Mouse (Mus musculus): Measurements from ENCODE around the gene Adal. TPM values are rescaled to one million over a fixed set of nuclear protein-coding genes. Genes with fewer than 3 reads are reported as not detected.

Gene Adal
- polyA plus RNA-seq, 1 experiment from 2014 or later, result 26.9 TPM

DNA sequence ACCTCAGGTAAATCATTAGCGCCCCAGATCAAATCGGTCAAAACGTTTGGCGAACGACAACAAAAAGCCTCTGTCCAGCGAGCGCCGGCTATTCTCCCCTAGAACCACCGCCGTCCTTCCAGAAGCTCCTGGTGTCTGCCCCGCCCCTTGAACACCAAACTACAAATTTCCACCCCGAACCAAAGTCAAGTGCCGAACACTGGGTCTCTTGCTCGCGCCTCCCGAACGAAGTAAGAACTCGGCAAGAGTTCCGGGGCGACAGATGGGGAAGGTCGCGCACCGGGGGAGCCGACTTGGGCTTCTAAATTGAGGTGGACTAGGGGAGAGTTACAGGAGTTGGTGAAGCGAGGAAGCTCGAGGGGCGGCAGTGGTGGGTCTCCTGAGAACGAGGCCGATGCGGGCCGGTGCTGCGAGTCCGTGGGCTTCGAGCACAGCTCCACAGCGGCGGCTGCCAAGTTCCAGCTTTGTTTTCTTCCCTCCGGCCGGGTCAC is 30.3 kb downstream of the Adal start, which contains the start of gene Tubgcp4:
TSS of gene Tubgcp4 (plus strand) at position 174 of the 491 bp plus-strand sequence.
- Histone ChIP-seq H3K4me3 (replicated peaks; ENCODE audit: low read length) (peak within 1 kb of the TSS; percentile 96), H3K4me1 (replicated peaks; ENCODE audit: control insufficient read depth, insufficient read depth, low read length) (peaks cover 25% of the 10 kb centered on the region), H3K27ac (peak within 1 kb of the TSS; percentile 85), H3K4me2 (replicated peaks) (peak within 1 kb of the TSS; percentile 87), H3K9ac (peak within 1 kb of the TSS; percentile 89), H3K27me3 (ENCODE audit: control insufficient read depth, insufficient read depth, low read length) (no peaks in the 10 kb centered on the region), H3K9me3 (ENCODE audit: control insufficient read depth, low read length) (no peaks in the 10 kb centered on the region), H3K36me3 (replicated peaks; ENCODE audit: control insufficient read depth, insufficient read depth) (peaks cover 32% of the 10 kb centered on the region)
- ATAC-seq (ENCODE audit: low FRiP score), result peak; percentile 76
- no peak for DNase-seq (ENCODE audit: low spot score)
- under 1% methylated on average over 38 of the region's 38 CpGs for WGBS

DNA sequence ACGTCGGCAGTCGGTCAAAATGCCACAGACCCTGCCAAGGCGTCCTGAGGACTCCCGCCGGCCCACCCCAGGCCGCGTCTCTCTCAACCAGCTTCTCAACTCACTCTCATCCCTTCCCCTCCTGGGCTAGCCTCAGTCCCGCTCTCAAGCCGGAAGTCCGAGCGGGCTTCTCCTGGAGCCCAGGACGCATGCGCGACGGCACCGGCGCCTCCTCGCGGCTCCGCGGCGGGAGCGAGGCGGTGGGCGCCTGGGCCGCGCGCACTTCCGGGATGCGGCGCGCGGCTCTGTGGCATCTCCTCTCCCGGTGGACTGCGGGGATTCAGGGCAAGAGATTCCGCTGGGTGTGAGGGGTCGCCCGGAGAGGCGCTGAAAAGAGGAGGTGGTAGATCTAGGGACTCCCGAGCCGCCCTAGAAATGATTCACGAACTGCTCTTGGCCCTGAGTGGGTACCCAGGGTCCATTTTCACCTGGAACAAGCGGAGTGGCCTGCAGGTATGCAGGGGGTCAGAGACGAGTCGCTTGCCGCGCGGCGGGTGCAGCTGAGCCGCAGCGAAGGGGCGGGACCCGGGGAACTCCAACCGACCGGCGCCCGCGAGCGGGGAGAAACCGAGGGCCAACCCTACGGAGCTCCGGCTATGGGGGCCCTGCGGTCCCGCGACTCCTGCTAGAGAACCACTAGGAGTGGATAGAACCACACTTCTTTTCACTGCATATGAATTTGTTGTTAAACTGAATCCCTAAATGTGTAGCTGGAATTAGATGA is 30.9 kb downstream of the Adal start, which contains the start of gene Zscan29:
TSS of gene Zscan29 (minus strand) at position 146 of the 763 bp plus-strand sequence.
- no peaks in the 10 kb centered on the region for H3K27me3 ChIP-seq (ENCODE audit: control insufficient read depth, insufficient read depth, low read length)
- H3K4me1 ChIP-seq (replicated peaks; ENCODE audit: control insufficient read depth, insufficient read depth, low read length), result peaks cover 25% of the 10 kb centered on the region
- H3K9me3 ChIP-seq (ENCODE audit: control insufficient read depth, low read length), result no peaks in the 10 kb centered on the region
- DNase-seq (ENCODE audit: low spot score), result peak; percentile 93
- WGBS, result under 1% methylated on average over 63 of the region's 66 CpGs
- H3K4me3 ChIP-seq (replicated peaks; ENCODE audit: low read length), result peak within 1 kb of the TSS; percentile 96
- peak within 1 kb of the TSS; percentile 87 for H3K4me2 ChIP-seq (replicated peaks)
- H3K9ac ChIP-seq, result peak within 1 kb of the TSS; percentile 89
- peak within 1 kb of the TSS; percentile 85 for H3K27ac ChIP-seq
- peaks cover 32% of the 10 kb centered on the region for H3K36me3 ChIP-seq (replicated peaks; ENCODE audit: control insufficient read depth, insufficient read depth)
- ATAC-seq (ENCODE audit: low FRiP score), result peak; percentile 97

DNA sequence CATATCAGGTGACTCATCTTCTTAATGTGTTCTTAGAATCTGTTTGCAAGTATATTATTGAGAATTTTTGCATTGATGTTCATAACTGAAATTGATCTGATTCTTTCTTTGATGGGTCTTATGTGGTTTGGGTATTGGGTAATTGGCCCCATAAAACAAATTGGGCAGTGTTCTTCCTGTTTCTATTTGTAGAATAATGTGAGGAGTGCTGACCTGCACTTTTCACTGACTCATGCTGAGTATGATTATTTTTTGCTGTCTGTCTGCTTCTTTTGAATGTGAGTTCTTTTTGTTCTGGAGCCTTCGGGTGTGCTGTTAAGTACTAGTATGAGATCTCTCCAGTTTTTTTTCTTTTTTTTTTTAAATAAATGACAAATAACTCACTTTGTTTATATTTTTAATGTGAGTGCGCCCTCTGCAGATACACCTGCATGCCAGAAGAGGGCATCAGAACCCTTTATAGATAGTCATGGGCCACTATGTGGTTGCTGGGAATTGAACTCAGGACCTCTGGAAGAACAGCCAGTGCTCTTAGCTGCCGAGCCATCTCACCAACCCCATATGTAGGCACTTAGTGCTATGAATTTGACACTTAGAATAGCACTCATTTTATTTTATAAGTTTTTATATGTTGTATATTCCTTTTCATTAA is 38.7 kb downstream of the Adal start:
- WGBS, result 98% methylated on average over 3 of the region's 3 CpGs
- Histone ChIP-seq H3K4me1 (replicated peaks; ENCODE audit: control insufficient read depth, insufficient read depth, low read length) (no peaks in the 10 kb centered on the region), H3K4me3 (replicated peaks; ENCODE audit: low read length) (no peak overlapping the region), H3K9me3 (ENCODE audit: control insufficient read depth, low read length) (no peaks in the 10 kb centered on the region), H3K27ac (no peak overlapping the region), H3K36me3 (replicated peaks; ENCODE audit: control insufficient read depth, insufficient read depth) (peaks cover 81% of the 10 kb centered on the region), H3K4me2 (replicated peaks) (no peak overlapping the region), H3K27me3 (ENCODE audit: control insufficient read depth, insufficient read depth, low read length) (no peaks in the 10 kb centered on the region), H3K9ac (no peak overlapping the region)
- no peak for DNase-seq (ENCODE audit: low spot score)
- ATAC-seq (ENCODE audit: low FRiP score), result no peak

DNA sequence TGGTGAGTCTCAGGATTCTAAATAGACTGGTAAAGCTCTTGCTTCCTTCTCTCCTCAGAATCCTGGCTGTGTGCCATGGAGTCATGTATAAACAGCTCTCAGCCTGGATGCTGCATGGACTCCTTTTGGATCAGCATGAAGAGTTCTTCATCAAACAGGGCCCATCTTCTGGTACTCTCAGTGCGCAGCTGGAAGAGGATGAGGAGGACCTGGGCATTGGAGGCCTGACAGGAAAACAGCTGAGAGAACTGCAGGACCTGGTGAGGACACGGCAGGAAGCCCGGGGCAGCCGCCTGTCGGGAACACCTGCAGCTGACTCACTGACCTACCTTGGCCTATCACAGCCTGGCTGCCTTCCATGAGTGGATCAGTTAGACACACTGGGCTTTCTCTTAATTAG is 43.2 kb downstream of the Adal start:
- Histone ChIP-seq H3K27ac (no peak overlapping the region), H3K4me2 (replicated peaks) (no peak overlapping the region), H3K4me3 (replicated peaks; ENCODE audit: low read length) (no peak overlapping the region), H3K9ac (no peak overlapping the region), H3K9me3 (ENCODE audit: control insufficient read depth, low read length) (no peaks in the 10 kb centered on the region), H3K27me3 (ENCODE audit: control insufficient read depth, insufficient read depth, low read length) (no peaks in the 10 kb centered on the region), H3K36me3 (replicated peaks; ENCODE audit: control insufficient read depth, insufficient read depth) (peaks cover 82% of the 10 kb centered on the region), H3K4me1 (replicated peaks; ENCODE audit: control insufficient read depth, insufficient read depth, low read length) (no peaks in the 10 kb centered on the region)
- 90% methylated on average over 5 of the region's 5 CpGs for WGBS
- DNase-seq (ENCODE audit: low spot score) (no peak), ATAC-seq (ENCODE audit: low FRiP score) (no peak)

DNA sequence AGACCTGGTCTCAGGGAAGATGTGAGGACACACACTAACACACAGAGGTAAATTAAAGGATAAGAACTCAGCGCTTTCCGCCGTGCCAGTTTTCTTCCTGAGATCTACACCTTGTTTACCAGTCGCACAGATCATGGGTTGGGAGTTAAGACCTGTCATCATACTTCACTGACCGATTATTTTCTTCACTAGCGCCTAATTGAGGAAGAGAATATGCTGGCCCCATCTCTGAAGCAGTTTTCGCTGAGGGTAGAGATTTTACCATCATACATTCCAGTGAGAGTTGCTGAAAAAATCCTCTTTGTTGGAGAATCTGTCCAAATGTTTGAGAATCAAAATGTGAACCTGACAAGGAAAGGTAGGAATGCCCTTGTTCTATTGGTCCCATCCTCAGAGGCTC is 43.9 kb downstream of the Adal start:
- Histone ChIP-seq H3K27me3 (ENCODE audit: control insufficient read depth, insufficient read depth, low read length) (no peaks in the 10 kb centered on the region), H3K9me3 (ENCODE audit: control insufficient read depth, low read length) (no peaks in the 10 kb centered on the region), H3K36me3 (replicated peaks; ENCODE audit: control insufficient read depth, insufficient read depth) (peaks cover 82% of the 10 kb centered on the region), H3K4me1 (replicated peaks; ENCODE audit: control insufficient read depth, insufficient read depth, low read length) (no peaks in the 10 kb centered on the region), H3K27ac (no peak overlapping the region), H3K4me3 (replicated peaks; ENCODE audit: low read length) (no peak overlapping the region), H3K9ac (no peak overlapping the region), H3K4me2 (replicated peaks) (no peak overlapping the region)
- no peak for ATAC-seq (ENCODE audit: low FRiP score)
- no peak for DNase-seq (ENCODE audit: low spot score)
- WGBS, result 97% methylated on average over 7 of the region's 7 CpGs

DNA sequence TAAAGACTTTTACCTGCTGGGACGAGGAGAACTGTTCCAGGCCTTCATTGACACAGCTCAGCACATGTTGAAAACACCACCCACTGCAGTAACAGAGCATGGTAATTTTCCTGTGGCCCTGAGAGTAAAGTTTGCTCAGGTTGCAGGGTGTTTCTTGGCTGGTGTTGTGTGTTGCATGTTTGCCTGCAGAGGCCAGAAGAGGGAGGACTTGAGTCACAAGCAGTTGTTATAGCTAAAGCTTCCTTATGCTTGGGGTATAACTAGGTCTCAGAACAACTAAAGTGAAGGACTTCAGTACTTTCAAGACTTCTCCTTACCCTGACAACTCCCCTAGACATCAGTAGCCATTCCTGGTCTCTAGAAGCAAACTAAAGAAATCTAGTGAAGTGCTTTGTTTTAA is 48.3 kb downstream of the Adal start:
- ATAC-seq (ENCODE audit: low FRiP score) (no peak), DNase-seq (ENCODE audit: low spot score) (no peak)
- Histone ChIP-seq H3K27me3 (ENCODE audit: control insufficient read depth, insufficient read depth, low read length) (no peaks in the 10 kb centered on the region), H3K4me3 (replicated peaks; ENCODE audit: low read length) (no peak overlapping the region), H3K9me3 (ENCODE audit: control insufficient read depth, low read length) (no peaks in the 10 kb centered on the region), H3K27ac (no peak overlapping the region), H3K4me2 (replicated peaks) (no peak overlapping the region), H3K4me1 (replicated peaks; ENCODE audit: control insufficient read depth, insufficient read depth, low read length) (no peaks in the 10 kb centered on the region), H3K36me3 (replicated peaks; ENCODE audit: control insufficient read depth, insufficient read depth) (peaks cover 99% of the 10 kb centered on the region), H3K9ac (no peak overlapping the region)
- 82% methylated on average over 1 of the region's 1 CpGs for WGBS

DNA sequence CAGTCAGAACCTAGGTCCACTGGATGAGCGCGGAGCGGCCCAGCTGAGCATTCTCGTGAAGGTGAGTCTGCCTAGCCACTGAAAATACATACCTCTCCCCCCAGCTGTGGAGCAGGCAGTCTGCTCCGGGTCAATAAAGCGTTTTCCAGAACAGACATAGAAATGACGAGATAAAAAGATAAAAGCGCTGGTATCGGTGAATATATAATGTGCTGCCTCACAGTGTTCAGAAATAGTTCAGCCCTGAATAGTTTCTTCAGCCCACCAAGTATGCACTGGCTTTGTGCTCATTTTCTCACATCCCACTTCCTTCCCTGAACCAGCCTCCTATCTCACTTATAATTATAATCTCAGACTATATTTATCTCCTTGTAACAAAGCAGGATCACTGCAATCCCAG is 55.2 kb downstream of the Adal start:
- Histone ChIP-seq H3K27me3 (ENCODE audit: control insufficient read depth, insufficient read depth, low read length) (no peaks in the 10 kb centered on the region), H3K4me3 (replicated peaks; ENCODE audit: low read length) (no peak overlapping the region), H3K4me1 (replicated peaks; ENCODE audit: control insufficient read depth, insufficient read depth, low read length) (no peaks in the 10 kb centered on the region), H3K27ac (no peak overlapping the region), H3K36me3 (replicated peaks; ENCODE audit: control insufficient read depth, insufficient read depth) (peaks cover 99% of the 10 kb centered on the region), H3K9ac (no peak overlapping the region), H3K9me3 (ENCODE audit: control insufficient read depth, low read length) (no peaks in the 10 kb centered on the region), H3K4me2 (replicated peaks) (no peak overlapping the region)
- DNase-seq (ENCODE audit: low spot score), result no peak
- no peak for ATAC-seq (ENCODE audit: low FRiP score)
- WGBS, result 91% methylated on average over 9 of the region's 9 CpGs

DNA sequence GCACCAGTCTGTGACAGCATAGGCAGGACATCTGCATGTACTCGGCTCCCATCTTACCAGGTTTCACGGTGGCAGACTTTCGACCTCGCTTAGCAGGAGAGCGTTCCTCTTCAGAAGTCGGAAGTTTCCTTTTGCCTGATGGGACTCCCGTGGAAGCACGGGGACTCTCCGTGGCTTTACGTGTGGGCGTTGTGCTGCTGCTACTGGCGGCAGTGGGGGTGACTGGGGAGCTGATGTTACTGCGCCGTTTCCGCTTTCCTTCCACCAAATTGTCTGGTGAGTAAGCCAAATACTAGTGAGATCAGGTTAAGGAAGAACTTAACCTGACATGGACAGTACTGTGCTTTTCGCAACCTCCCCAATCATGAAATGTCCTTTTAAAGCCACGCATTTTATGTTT is 64.0 kb downstream of the Adal start:
- H3K9me3 ChIP-seq (ENCODE audit: control insufficient read depth, low read length), result no peaks in the 10 kb centered on the region
- H3K4me2 ChIP-seq (replicated peaks), result no peak overlapping the region
- no peaks in the 10 kb centered on the region for H3K27me3 ChIP-seq (ENCODE audit: control insufficient read depth, insufficient read depth, low read length)
- no peak for DNase-seq (ENCODE audit: low spot score)
- ATAC-seq (ENCODE audit: low FRiP score), result no peak
- H3K9ac ChIP-seq, result no peak overlapping the region
- no peak overlapping the region for H3K27ac ChIP-seq
- H3K4me1 ChIP-seq (replicated peaks; ENCODE audit: control insufficient read depth, insufficient read depth, low read length), result no peaks in the 10 kb centered on the region
- 95% methylated on average over 17 of the region's 17 CpGs for WGBS
- H3K4me3 ChIP-seq (replicated peaks; ENCODE audit: low read length), result no peak overlapping the region
- H3K36me3 ChIP-seq (replicated peaks; ENCODE audit: control insufficient read depth, insufficient read depth), result peaks cover 98% of the 10 kb centered on the region

All from hindbrain, embryonic 14.5 days (tissue).